Mouse (Mus musculus) limb, embryonic 15.5 days (tissue): ENCODE measurements around the gene Trim59. TPM values are rescaled to one million over a fixed set of nuclear protein-coding genes. Genes with fewer than 3 reads are reported as not detected.
"Not testable (repeated sequence)": the region's sequence is repeated elsewhere in the genome, so short reads cannot be mapped to it uniquely, and the experiment has no call there.

Experiments
- ATAC-seq: fragments of 200-750 bp; cut with Nextera tagmentation; 2 replicates; pipeline ENCODE4 v1.8.0; 2017; ENCODE audit warnings: low read depth, moderate TSS enrichment; ENCODE audit not compliant: insufficient number of reproducible peaks, low FRiP score, low TSS enrichment
- H3K27ac ChIP-seq: fragments of 300-500 bp; sonication (generic); 2 replicates; pipeline ENCODE4 v1.5.1; 2015; ENCODE audit warnings: moderate library complexity, mild to moderate bottlenecking, inconsistent platforms
- H3K27me3 ChIP-seq: fragments of 300-500 bp; sonication (generic); 2 replicates; pipeline ENCODE4 v1.6.1; 2015; ENCODE audit warnings: inconsistent platforms
- H3K36me3 ChIP-seq: fragments of 300-500 bp; sonication (generic); 2 replicates; pipeline ENCODE4 v1.6.1; 2015; ENCODE audit warnings: inconsistent platforms
- H3K4me1 ChIP-seq: fragments of 300-500 bp; sonication (generic); 2 replicates; pipeline ENCODE4 v1.6.1; 2015; ENCODE audit warnings: inconsistent platforms
- H3K4me2 ChIP-seq: fragments of 300-500 bp; sonication (generic); 2 replicates; pipeline ENCODE4 v1.6.1; 2015; ENCODE audit warnings: mild to moderate bottlenecking, inconsistent platforms
- H3K4me3 ChIP-seq: fragments of 300-500 bp; sonication (generic); 2 replicates; pipeline ENCODE4 v1.5.1; 2015; ENCODE audit warnings: mild to moderate bottlenecking, inconsistent platforms
- H3K9ac ChIP-seq: fragments of 300-500 bp; sonication (generic); 2 replicates; pipeline ENCODE4 v1.6.1; 2015; ENCODE audit warnings: inconsistent platforms
- H3K9me3 ChIP-seq: fragments of 300-500 bp; sonication (generic); 2 replicates; pipeline ENCODE4 v1.6.1; 2016; ENCODE audit warnings: inconsistent platforms
- WGBS: fragments of 180-500 bp; shearing (Covaris S2); methylation state at CpG from one replicate; pipeline ENCODE4 v1.1.7; 2015; 5-methylcytosine and 5-hydroxymethylcytosine counted together
- polyA plus RNA-seq: library from polyadenylated mRNA; unstranded; fragments of >200 nt; fragmentation: Nextera tagmentation; extraction: Ambion mirVana; gene quantifications from 2 replicates; pipeline ENCODE4 v1.2.1, GENCODE M21; 2015

Gene Trim59
- polyA plus RNA-seq, 1 experiment from 2014 or later, result 79.4 TPM

GRCm38 (mm10) chr3:69044167-69044591 lies 376 bp downstream of the Trim59 start:
- H3K9ac ChIP-seq, result peak overlapping the region; percentile 76
- peaks cover 8% of the 10 kb centered on the region for H3K4me1 ChIP-seq
- peak overlapping the region; percentile 88 for H3K27ac ChIP-seq
- no peaks in the 10 kb centered on the region for H3K36me3 ChIP-seq
- no peaks in the 10 kb centered on the region for H3K9me3 ChIP-seq
- under 1% methylated on average over 36 of the region's 42 CpGs for WGBS
- no peaks in the 10 kb centered on the region for H3K27me3 ChIP-seq
- H3K4me2 ChIP-seq, result peak overlapping the region; percentile 84
- H3K4me3 ChIP-seq, result peak overlapping the region; percentile 87
- peak; percentile 45 for ATAC-seq

- peaks cover 8% of the 10 kb centered on the region for H3K4me1 ChIP-seq
- H3K4me3 ChIP-seq, result no peak overlapping the region
- no peak overlapping the region for H3K9ac ChIP-seq
- no peak for ATAC-seq
- H3K9me3 ChIP-seq, result no peaks in the 10 kb centered on the region
- H3K27ac ChIP-seq, result no peak overlapping the region
- no peak overlapping the region for H3K4me2 ChIP-seq
- H3K27me3 ChIP-seq, result no peaks in the 10 kb centered on the region
- 73% methylated on average over 5 of the region's 5 CpGs for WGBS
- peaks cover 3% of the 10 kb centered on the region; the same call in 1 of the 2 replicates for H3K36me3 ChIP-seq
Observed at GRCm38 (mm10) chr3:69041298-69041697, 3.3 kb downstream of the Trim59 start.

GRCm38 (mm10) chr3:69040105-69040504 lies 4.5 kb downstream of the Trim59 start:
- Histone ChIP-seq H3K4me1 (0 out of 2 replicates have a peak, but pooled peaks cover 2% of the 10 kb centered on the region), H3K4me3 (no peak overlapping the region), H3K36me3 (peaks cover 8% of the 10 kb centered on the region; the same call in 1 of the 2 replicates), H3K27me3 (no peaks in the 10 kb centered on the region), H3K9me3 (no peaks in the 10 kb centered on the region), H3K27ac (no peak overlapping the region), H3K4me2 (no peak overlapping the region), H3K9ac (no peak overlapping the region)
- ATAC-seq, result no peak
- 80% methylated on average over 2 of the region's 2 CpGs for WGBS

GRCm38 (mm10) chr3:69026133-69026783 lies 18.3 kb downstream of the Trim59 start:
- Histone ChIP-seq H3K4me1 (no peaks in the 10 kb centered on the region), H3K4me2 (no peak overlapping the region), H3K36me3 (peaks cover 55% of the 10 kb centered on the region), H3K9ac (no peak overlapping the region), H3K27ac (no peak overlapping the region), H3K27me3 (no peaks in the 10 kb centered on the region), H3K9me3 (no peaks in the 10 kb centered on the region), H3K4me3 (no peak overlapping the region)
- ATAC-seq, result no peak
- WGBS, result 97% methylated on average over 1 of the region's 1 CpGs

DNA sequence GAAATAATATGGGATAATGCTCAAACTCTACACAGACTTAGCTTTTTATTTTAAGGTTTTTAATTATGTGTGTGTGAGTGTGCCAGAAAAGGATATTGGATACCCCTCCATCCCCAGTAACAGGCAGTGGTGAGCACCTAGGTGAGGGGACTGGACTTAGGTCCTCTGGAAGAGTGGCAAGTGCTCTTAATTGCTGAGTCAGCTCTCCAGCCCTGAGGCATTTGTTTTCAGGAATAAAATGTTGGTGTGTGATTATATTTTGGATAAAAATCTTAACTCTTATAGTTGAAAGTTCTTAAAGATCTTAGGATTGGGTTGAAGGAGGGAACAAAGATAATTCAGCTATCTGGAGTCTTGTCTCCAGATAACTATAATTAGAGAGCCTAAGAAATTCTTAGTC lies 23.8 kb downstream of the Trim59 start:
- no peak overlapping the region for H3K9ac ChIP-seq
- no peak overlapping the region for H3K4me3 ChIP-seq
- no peak for ATAC-seq
- no peaks in the 10 kb centered on the region for H3K4me1 ChIP-seq
- no peak overlapping the region for H3K4me2 ChIP-seq
- no peak overlapping the region for H3K27ac ChIP-seq
- H3K36me3 ChIP-seq, result peaks cover 41% of the 10 kb centered on the region
- H3K27me3 ChIP-seq, result no peaks in the 10 kb centered on the region
- no peaks in the 10 kb centered on the region for H3K9me3 ChIP-seq

GRCm38 (mm10) chr3:69020285-69020684 lies 24.3 kb downstream of the Trim59 start:
- H3K27me3 ChIP-seq, result no peaks in the 10 kb centered on the region
- H3K36me3 ChIP-seq, result peaks cover 39% of the 10 kb centered on the region
- H3K4me1 ChIP-seq, result no peaks in the 10 kb centered on the region
- no peak overlapping the region for H3K4me3 ChIP-seq
- H3K27ac ChIP-seq, result no peak overlapping the region
- no peak overlapping the region for H3K9ac ChIP-seq
- no peaks in the 10 kb centered on the region for H3K9me3 ChIP-seq
- H3K4me2 ChIP-seq, result no peak overlapping the region
- ATAC-seq, result no peak
- WGBS, result 96% methylated on average over 2 of the region's 2 CpGs

GRCm38 (mm10) chr3:69018635-69019034 lies 25.9 kb downstream of the Trim59 start:
- H3K4me1 ChIP-seq, H3K27ac ChIP-seq, H3K9ac ChIP-seq, H3K4me3 ChIP-seq, ATAC-seq, H3K27me3 ChIP-seq, H3K9me3 ChIP-seq, H3K4me2 ChIP-seq: not testable (repeated sequence)
- 96% methylated on average over 2 of the region's 2 CpGs for WGBS
- H3K36me3 ChIP-seq, result peaks cover 34% of the 10 kb centered on the region

DNA sequence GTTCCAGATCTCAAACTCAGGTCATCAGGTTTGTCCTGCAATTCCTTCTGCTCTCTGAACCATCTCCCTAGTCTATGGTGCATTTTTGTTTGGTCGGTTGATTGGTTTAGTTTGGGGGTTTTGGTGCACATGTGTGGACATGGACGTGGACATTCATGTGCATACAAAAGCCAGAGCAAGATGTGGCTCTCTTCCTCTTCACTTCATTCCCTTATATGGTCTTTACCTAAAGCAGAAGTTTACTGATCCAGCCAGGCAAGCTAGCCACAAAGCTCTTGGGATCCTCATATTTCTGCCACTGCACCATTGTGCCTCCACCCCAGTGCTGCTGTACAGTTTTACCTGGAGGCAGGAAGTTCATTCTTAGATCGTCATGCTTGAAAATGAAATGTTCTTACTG lies 27.4 kb downstream of the Trim59 start:
- Histone ChIP-seq H3K9ac (no peak overlapping the region), H3K27me3 (no peaks in the 10 kb centered on the region), H3K4me2 (no peak overlapping the region), H3K4me3 (no peak overlapping the region), H3K4me1 (no peaks in the 10 kb centered on the region), H3K36me3 (peaks cover 30% of the 10 kb centered on the region), H3K9me3 (no peaks in the 10 kb centered on the region), H3K27ac (no peak overlapping the region)
- WGBS, result 84% methylated on average over 3 of the region's 3 CpGs
- ATAC-seq, result no peak

DNA sequence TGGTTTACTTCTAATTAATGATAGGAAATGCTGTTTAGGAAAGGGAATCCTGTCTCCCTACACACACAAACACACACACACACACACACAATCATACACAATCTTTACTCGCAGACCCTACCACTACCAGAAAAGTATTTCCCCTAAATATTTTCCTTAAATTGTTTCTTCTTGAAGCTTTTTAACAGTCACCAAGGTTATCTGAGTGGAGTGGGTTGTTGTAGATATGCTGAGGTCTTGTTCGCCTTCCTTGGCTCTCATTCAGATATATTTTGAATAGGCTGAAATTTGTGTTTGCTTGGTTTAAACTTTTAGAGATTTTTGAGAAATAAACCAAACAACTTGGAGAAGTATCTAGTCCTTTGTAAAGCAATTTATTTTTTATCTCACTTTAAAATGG lies 35.7 kb downstream of the Trim59 start:
- Histone ChIP-seq H3K4me1 (peaks cover 7% of the 10 kb centered on the region), H3K4me3 (no peak overlapping the region), H3K27ac (no peak overlapping the region), H3K9me3 (no peaks in the 10 kb centered on the region), H3K27me3 (no peaks in the 10 kb centered on the region), H3K9ac (no peak overlapping the region), H3K4me2 (no peak overlapping the region), H3K36me3 (peaks cover 9% of the 10 kb centered on the region; the same call in 1 of the 2 replicates)
- 88% methylated on average over 2 of the region's 2 CpGs for WGBS
- no peak for ATAC-seq

- H3K4me1 ChIP-seq, result peaks cover 11% of the 10 kb centered on the region
- ATAC-seq, result no peak
- H3K27me3 ChIP-seq, result no peaks in the 10 kb centered on the region
- peak overlapping the region; percentile 90 for H3K27ac ChIP-seq
- H3K9ac ChIP-seq, result peak overlapping the region; percentile 84
- no peaks in the 10 kb centered on the region for H3K9me3 ChIP-seq
- peak overlapping the region; percentile 93 for H3K4me3 ChIP-seq
- WGBS, result 4% methylated on average over 21 of the region's 21 CpGs
- H3K36me3 ChIP-seq, result 0 out of 2 replicates have a peak, but pooled peaks cover 3% of the 10 kb centered on the region
- H3K4me2 ChIP-seq, result peak overlapping the region; percentile 81
Observed at GRCm38 (mm10) chr3:69006246-69006760, 38.3 kb downstream of the Trim59 start.

- Histone ChIP-seq H3K9me3 (no peaks in the 10 kb centered on the region), H3K4me3 (peak overlapping the region; percentile 93), H3K9ac (peak overlapping the region; percentile 84), H3K36me3 (0 out of 2 replicates have a peak, but pooled peaks cover 3% of the 10 kb centered on the region), H3K27ac (peak overlapping the region; percentile 90), H3K4me2 (peak overlapping the region; percentile 81), H3K27me3 (no peaks in the 10 kb centered on the region), H3K4me1 (peaks cover 11% of the 10 kb centered on the region)
- ATAC-seq, result peak; percentile 33
- WGBS, result under 1% methylated on average over 72 of the region's 72 CpGs
Observed at GRCm38 (mm10) chr3:69005338-69006245, 39.0 kb downstream of the Trim59 start.
